Mouse (Mus musculus): ENCODE measurements around the gene Arl4a.

- no peak for TF ChIP-seq GATA1 (IDR thresholded peaks at IDR 0.05; ENCODE audit: borderline replicate concordance, low read length)
- TF ChIP-seq FLI1 (IDR thresholded peaks at IDR 0.05; ENCODE audit: low read length), result no peak
Observed at GRCm38 (mm10) chr12:40017955-40018505, 19.8 kb downstream of the Arl4a start.

Measured in megakaryocyte, embryonic 14.5 days (primary cell).